Comparison of ENCODE assay signal across 9 mouse cellular contexts in the genomic region with DNA sequence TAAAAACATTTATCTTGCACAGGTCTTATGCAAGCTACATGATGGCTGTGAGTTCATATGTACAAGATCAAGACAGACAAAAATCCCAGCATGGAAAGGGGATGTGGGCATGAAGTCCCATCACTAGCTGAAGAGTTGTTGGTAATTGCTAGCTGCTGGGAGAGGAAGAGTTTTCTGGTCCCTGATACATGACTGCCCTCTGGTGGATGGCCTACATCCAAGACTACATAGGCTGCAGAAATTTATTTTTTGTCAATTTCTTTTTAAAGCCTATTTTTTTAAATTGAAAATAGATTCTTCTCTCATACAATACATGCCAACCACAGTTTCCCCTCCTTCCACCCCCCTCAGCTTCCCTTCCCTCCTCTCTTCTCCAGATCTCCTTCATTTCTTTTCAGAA. TPM values are rescaled to one million over a fixed set of nuclear protein-coding genes. Genes with fewer than 3 reads are reported as not detected.
DNase-seq lines count a peak whose midpoint lies in the region; ATAC-seq and TF ChIP-seq lines count a peak whose summit lies in the region.
"Had no signal": no experiment of that assay in that cellular context is flagged by ENCODE, and none has a peak within 500 bp of the region (broad histone marks: within the 10 kb centered on the region; RNA-seq: fewer than 3 reads in every experiment).

No protein-coding gene starts in this region.

- H3K27ac ChIP-seq in midbrain, embryonic 14.5 days (replicated peaks; ENCODE audit: low read depth, low read length) = no peak overlapping the region
- no peak overlapping the region for H3K27ac ChIP-seq in midbrain, embryonic 15.5 days
- H3K27ac ChIP-seq in cerebellum, adult 2 months (ENCODE audit: insufficient read depth, low read length) = no peak overlapping the region
- H3K27ac ChIP-seq in intestine, embryonic 15.5 days = no peak overlapping the region
- H3K27ac ChIP-seq: lung, embryonic 15.5 days had no signal

- no peak overlapping the region for H3K4me3 ChIP-seq in midbrain, embryonic 14.5 days (replicated peaks; ENCODE audit: low read depth, low read length)
- no peak overlapping the region for H3K4me3 ChIP-seq in midbrain, embryonic 15.5 days
- H3K4me3 ChIP-seq in cerebellum, adult 2 months (replicated peaks; ENCODE audit: insufficient read depth, low read depth, low read length) = no peak overlapping the region
- no peak overlapping the region for H3K4me3 ChIP-seq in intestine, embryonic 15.5 days (replicated peaks)
- H3K4me3 ChIP-seq: lung, embryonic 15.5 days had no signal

- ATAC-seq in midbrain, embryonic 14.5 days (ENCODE audit: low FRiP score, low TSS enrichment) = no peak
- no peak for ATAC-seq in midbrain, embryonic 15.5 days (replicated peaks)
- no peak for ATAC-seq in intestine, embryonic 15.5 days

- peak; percentile 9 to 43 for DNase-seq in heart, adult 18-20 months
- DNase-seq in heart, adult 11 months = no peak
- peak; percentile 67 for DNase-seq in midbrain, embryonic 14.5 days
- peak; percentile 15 to 20 for DNase-seq in cerebellum, adult 2 months
- peak; percentile 13 for DNase-seq in left cerebral cortex, postnatal 4 days
- DNase-seq in ovary, postnatal 14 days (ENCODE audit: low spot score) = no peak

- no peaks in the 10 kb centered on the region for H3K9me3 ChIP-seq in midbrain, embryonic 14.5 days (ENCODE audit: control insufficient read depth, low read length)
- H3K9me3 ChIP-seq in midbrain, embryonic 15.5 days = no peaks in the 10 kb centered on the region
- H3K9me3 ChIP-seq in intestine, embryonic 15.5 days = no peaks in the 10 kb centered on the region
- H3K9me3 ChIP-seq: lung, embryonic 15.5 days had no signal

- H3K27me3 ChIP-seq in midbrain, embryonic 14.5 days (ENCODE audit: control insufficient read depth, insufficient read depth, low read length) = no peaks in the 10 kb centered on the region
- no peaks in the 10 kb centered on the region for H3K27me3 ChIP-seq in midbrain, embryonic 15.5 days (replicated peaks)
- no peaks in the 10 kb centered on the region for H3K27me3 ChIP-seq in cerebellum, adult 2 months (ENCODE audit: control insufficient read depth, insufficient read depth, low read length)
- H3K27me3 ChIP-seq in intestine, embryonic 15.5 days (replicated peaks) = no peaks in the 10 kb centered on the region
- H3K27me3 ChIP-seq: lung, embryonic 15.5 days had no signal

- no peak for TF ChIP-seq POLR2A in cerebellum, adult 2 months (IDR thresholded peaks at IDR 0.05; ENCODE audit: borderline replicate concordance, insufficient read depth, low read length)

- intact Hi-C loops in left cerebral cortex, postnatal 4 days (cut with DNase I) = no loop called here

- H3K4me2 ChIP-seq in midbrain, embryonic 14.5 days (ENCODE audit: low read length) = no peak overlapping the region
- H3K4me2 ChIP-seq in midbrain, embryonic 15.5 days = no peak overlapping the region
- no peak overlapping the region for H3K4me2 ChIP-seq in intestine, embryonic 15.5 days (replicated peaks)
- H3K4me2 ChIP-seq: lung, embryonic 15.5 days had no signal

- no peak overlapping the region for H3K9ac ChIP-seq in midbrain, embryonic 14.5 days (replicated peaks; ENCODE audit: low read length)
- no peak overlapping the region for H3K9ac ChIP-seq in midbrain, embryonic 15.5 days
- no peak overlapping the region for H3K9ac ChIP-seq in intestine, embryonic 15.5 days
- H3K9ac ChIP-seq: lung, embryonic 15.5 days had no signal

- peak; percentile 29; the same call in 1 of the 2 replicates for TF ChIP-seq CTCF in cerebellum, adult 2 months (IDR thresholded peaks at IDR 0.05; ENCODE audit: borderline replicate concordance, insufficient read depth, low read depth, low read length)

- no peaks in the 10 kb centered on the region for H3K4me1 ChIP-seq in midbrain, embryonic 14.5 days (ENCODE audit: control insufficient read depth, insufficient read depth, low read length)
- H3K4me1 ChIP-seq in midbrain, embryonic 15.5 days = no peaks in the 10 kb centered on the region
- no peaks in the 10 kb centered on the region for H3K4me1 ChIP-seq in cerebellum, adult 2 months (ENCODE audit: control insufficient read depth, insufficient read depth, low read length)
- H3K4me1 ChIP-seq in intestine, embryonic 15.5 days (replicated peaks) = no peaks in the 10 kb centered on the region
- H3K4me1 ChIP-seq: lung, embryonic 15.5 days had no signal

- peaks cover 11% of the 10 kb centered on the region; the same call in 1 of the 2 replicates for H3K36me3 ChIP-seq in midbrain, embryonic 14.5 days (ENCODE audit: control insufficient read depth, insufficient read depth, low read length)
- H3K36me3 ChIP-seq in midbrain, embryonic 15.5 days (replicated peaks) = no peaks in the 10 kb centered on the region
- no peaks in the 10 kb centered on the region for H3K36me3 ChIP-seq in intestine, embryonic 15.5 days

RNA-seq across cellular contexts. Expression of a gene that starts 19.2 kb away (rescaled TPM):
- 1 to 10 TPM; 5.3 to 5.7 TPM for total RNA-seq in heart, adult 18-20 months (2021)
- 8.3 and 10.8 TPM in 2 replicates for polyA plus RNA-seq in midbrain, embryonic 14.5 days (2014; fragmentation: Nextera tagmentation; extraction: Ambion mirVana)
- 12.5 and 12.8 TPM in 2 replicates for polyA plus RNA-seq in midbrain, embryonic 15.5 days (2015; fragmentation: Nextera tagmentation; extraction: Ambion mirVana)
- 12.6 and 12.7 TPM in 2 replicates for polyA plus RNA-seq in cerebellum, adult 2 months (2012; rRNA removed)
- total RNA-seq in left cerebral cortex, postnatal 4 days (2021) = 10 to 100 TPM; 23.4 to 25.4 TPM
- 6.8 and 7.2 TPM in 2 replicates for polyA plus RNA-seq in intestine, embryonic 15.5 days (2015; fragmentation: Nextera tagmentation; extraction: Ambion mirVana)

RNA-seq across cellular contexts. Expression of a gene that starts 19.2 kb away (rescaled TPM):
- total RNA-seq in heart, adult 18-20 months (2021) = 10 to 100 TPM; 19.7 to 25.1 TPM
- 129 and 235 TPM in 2 replicates for polyA plus RNA-seq in midbrain, embryonic 14.5 days (2014; fragmentation: Nextera tagmentation; extraction: Ambion mirVana)
- polyA plus RNA-seq in midbrain, embryonic 15.5 days (2015; fragmentation: Nextera tagmentation; extraction: Ambion mirVana) = 240 and 271 TPM in 2 replicates
- polyA plus RNA-seq in cerebellum, adult 2 months (2012; rRNA removed) = 190 TPM in 2 replicates
- 100 to 1,000 TPM; 291 to 324 TPM for total RNA-seq in left cerebral cortex, postnatal 4 days (2021)
- 27.7 and 30.0 TPM in 2 replicates for polyA plus RNA-seq in intestine, embryonic 15.5 days (2015; fragmentation: Nextera tagmentation; extraction: Ambion mirVana)

RNA-seq across cellular contexts. Expression of a gene that starts 35.7 kb away (rescaled TPM):
- 10 to 100 TPM in 1 of 2 experiments, 1 to 10 TPM in 1; 8.5 to 15.3 TPM for total RNA-seq in heart, adult 18-20 months (2021)
- 101 and 124 TPM in 2 replicates for polyA plus RNA-seq in midbrain, embryonic 14.5 days (2014; fragmentation: Nextera tagmentation; extraction: Ambion mirVana)
- polyA plus RNA-seq in midbrain, embryonic 15.5 days (2015; fragmentation: Nextera tagmentation; extraction: Ambion mirVana) = 126 and 127 TPM in 2 replicates
- polyA plus RNA-seq in cerebellum, adult 2 months (2012; rRNA removed) = 32.3 and 34.1 TPM in 2 replicates
- 10 to 100 TPM; 85.5 to 87.8 TPM for total RNA-seq in left cerebral cortex, postnatal 4 days (2021)
- polyA plus RNA-seq in intestine, embryonic 15.5 days (2015; fragmentation: Nextera tagmentation; extraction: Ambion mirVana) = 32.6 and 35.7 TPM in 2 replicates

RNA-seq across cellular contexts. Expression of a gene that starts 36.6 kb away (rescaled TPM):
- not detected for total RNA-seq in heart, adult 18-20 months (2021)
- not detected in 2 replicates for polyA plus RNA-seq in midbrain, embryonic 14.5 days (2014; fragmentation: Nextera tagmentation; extraction: Ambion mirVana)
- not detected in 2 replicates for polyA plus RNA-seq in midbrain, embryonic 15.5 days (2015; fragmentation: Nextera tagmentation; extraction: Ambion mirVana)
- not detected in 2 replicates for polyA plus RNA-seq in cerebellum, adult 2 months (2012; rRNA removed)
- total RNA-seq in left cerebral cortex, postnatal 4 days (2021) = not detected
- 0.67 TPM in 1 of 2 replicates, not detected in the other for polyA plus RNA-seq in intestine, embryonic 15.5 days (2015; fragmentation: Nextera tagmentation; extraction: Ambion mirVana)
- polyA plus RNA-seq: lung, embryonic 15.5 days had no signal

Comparison
In these comparisons a context has a peak if more than half of its experiments do, and no peak if none do; other contexts are left out.
1. DNase-seq: peak in heart, adult 18-20 months (2 of 2), midbrain, embryonic 14.5 days (single experiment), cerebellum, adult 2 months (2 of 2) and left cerebral cortex, postnatal 4 days (single experiment); none in heart, adult 11 months (single experiment) and ovary, postnatal 14 days (single experiment).